Comparison of ENCODE assay signal across 32 mouse cellular contexts in the genomic region with DNA sequence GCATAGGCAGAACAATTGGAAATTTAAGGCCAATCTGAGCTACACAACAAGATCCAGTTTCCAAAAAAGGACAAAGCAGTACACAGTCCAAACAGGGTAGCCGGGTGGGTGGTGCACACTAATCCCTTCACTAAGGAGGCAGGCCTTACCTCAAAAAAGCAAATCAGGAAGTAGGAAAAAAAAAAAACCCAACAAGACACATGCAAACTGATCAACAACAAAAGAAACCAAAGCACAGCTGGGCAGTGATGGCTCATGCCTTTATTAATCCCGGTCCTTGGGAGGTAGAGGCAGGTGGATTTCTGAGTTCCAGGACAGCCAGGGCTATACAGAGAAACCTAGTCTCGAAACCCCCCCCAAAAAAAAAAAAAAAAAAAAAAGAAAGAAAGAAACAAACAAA. TPM values are rescaled to one million over a fixed set of nuclear protein-coding genes. Genes with fewer than 3 reads are reported as not detected.
"Had no signal": no experiment of that assay in that cellular context is flagged by ENCODE, and none has a peak within 500 bp of the region (broad histone marks: within the 10 kb centered on the region; RNA-seq: fewer than 3 reads in every experiment).

No protein-coding gene starts in this region.

- H3K9me3 ChIP-seq: kidney, embryonic 15.5 days; liver, embryonic 13.5 days; midbrain, embryonic 12.5 days; neural tube, embryonic 13.5 days had no signal

- H3K4me3 ChIP-seq: kidney, embryonic 15.5 days; left cerebral cortex, adult 2 months; liver, embryonic 13.5 days; midbrain, embryonic 12.5 days; myocyte; neural tube, embryonic 13.5 days had no signal

- H3K36me3 ChIP-seq: kidney, embryonic 15.5 days; liver, embryonic 13.5 days; midbrain, embryonic 12.5 days; neural tube, embryonic 13.5 days had no signal

- H3K4me2 ChIP-seq: kidney, embryonic 15.5 days; liver, embryonic 13.5 days; midbrain, embryonic 12.5 days; neural tube, embryonic 13.5 days had no signal

- H3K9ac ChIP-seq: kidney, embryonic 15.5 days; liver, embryonic 13.5 days; midbrain, embryonic 12.5 days; neural tube, embryonic 13.5 days had no signal

- H3K27ac ChIP-seq: kidney, embryonic 15.5 days; left cerebral cortex, adult 2 months; liver, embryonic 13.5 days; midbrain, embryonic 12.5 days; neural tube, embryonic 13.5 days had no signal

- DNase-seq: kidney, adult 8-10 months; kidney, postnatal 10 days; kidney, postnatal 36 days; layer of hippocampus, postnatal 36 days; liver, embryonic 13.5 days; lung, adult 2 months; lung, postnatal 14 days; lung, postnatal 4 days; retina, postnatal 1 day; right cerebral cortex, postnatal 25 days; spleen, adult 18-20 months; thymus, adult 18-20 months; thymus, postnatal 4 days had no signal

- H3K27me3 ChIP-seq: kidney, embryonic 15.5 days; liver, embryonic 13.5 days; midbrain, embryonic 12.5 days; neural tube, embryonic 13.5 days had no signal

- ATAC-seq: midbrain, embryonic 16.5 days had no signal

RNA-seq across cellular contexts. Expression of a gene that starts 2.5 kb away (rescaled TPM):
- total RNA-seq: monocyte, adult 5-6 weeks had no signal

RNA-seq across cellular contexts. Expression of a gene that starts 29.1 kb away (rescaled TPM):
- total RNA-seq: layer of hippocampus, adult 8-10 months; layer of hippocampus, postnatal 10 days; left cerebral cortex, adult 2 months; left cerebral cortex, postnatal 10 days; left cerebral cortex, postnatal 36 days; liver, adult 2 months; megakaryocyte, adult 5-6 weeks had no signal
- polyA plus RNA-seq: kidney, embryonic 15.5 days; limb, embryonic 11.5 days; limb, embryonic 14.5 days; liver, adult 2 months; liver, embryonic 13.5 days; liver, embryonic 16.5 days; lung, adult 2 months; lung, embryonic 16.5 days; midbrain, embryonic 12.5 days; midbrain, embryonic 16.5 days; neural tube, embryonic 13.5 days; stomach, embryonic 16.5 days; testis, adult 2 months had no signal

RNA-seq across cellular contexts. Expression of a gene that starts 29.1 kb away (rescaled TPM):
- total RNA-seq: monocyte, adult 5-6 weeks had no signal
- polyA plus RNA-seq: myocyte had no signal
